Mouse (Mus musculus) gastrocnemius, postnatal 36 days (tissue): Measurements from ENCODE around the gene Stk39. TPM values are rescaled to one million over a fixed set of nuclear protein-coding genes. Genes with fewer than 3 reads are reported as not detected.
"Not testable (repeated sequence)": the region's sequence is repeated elsewhere in the genome, so short reads cannot be mapped to it uniquely, and the experiment has no call there.

Source experiments
- DNase-seq, 2 experiments: peaks; one replicate each; pipeline ENCODE4 v3.0.0; 2022
- intact Hi-C: fragments of 180-260 bp; cut with DNase I; formaldehyde crosslinking; loops from one replicate; pipeline ENCODE4 v1.15.1; 2025
- total RNA-seq, 2 experiments: library from RNA; stranded (reverse); gene quantifications; 2 replicates each; pipeline ENCODE4 v1.2.3; 2021

Gene Stk39
- total RNA-seq, 2 experiments from 2014 or later, result 2.5 to 3.8 TPM

DNA sequence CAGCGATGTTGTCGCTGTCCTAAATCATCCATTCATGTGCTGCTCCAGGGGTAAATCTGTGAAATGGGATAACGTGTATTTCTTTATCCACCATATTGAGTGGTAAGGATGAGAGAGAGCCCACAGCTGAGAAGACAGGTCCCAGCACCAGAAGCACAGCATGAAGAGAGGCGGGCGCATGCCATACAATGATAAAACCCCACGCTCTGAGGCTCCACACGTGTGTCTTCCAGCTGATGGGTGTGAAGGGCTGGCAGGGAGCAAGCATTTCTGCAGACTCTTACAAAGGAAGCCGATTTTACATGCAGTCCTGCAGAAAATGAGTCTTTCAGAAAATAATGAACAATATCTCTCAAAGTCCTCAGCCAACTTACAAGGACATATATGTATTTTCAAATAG, 215.6 kb downstream of the Stk39 start:
- intact Hi-C loops, result no loop called here
- no peak for DNase-seq

DNA sequence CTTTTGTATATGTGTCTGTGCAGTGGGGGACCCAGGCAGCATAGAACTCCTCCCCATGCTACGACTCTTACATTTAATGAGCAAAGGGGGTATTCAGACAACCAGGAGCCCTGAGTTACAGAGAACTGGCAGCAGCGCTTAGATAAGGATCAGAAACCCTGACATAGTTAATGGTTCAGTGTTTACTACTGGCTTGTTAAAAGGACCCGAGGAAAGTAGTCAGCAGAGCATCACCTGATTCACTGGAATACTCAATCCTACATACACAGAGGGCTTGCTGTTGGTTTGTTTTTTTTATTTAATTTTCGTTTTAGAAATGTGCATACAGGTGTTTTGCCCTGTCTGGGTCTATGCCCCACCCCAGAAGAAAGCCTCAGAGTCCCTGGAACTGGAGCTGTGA, 217.3 kb downstream of the Stk39 start:
- DNase-seq, result no peak
- intact Hi-C loops, result no loop called here

DNA sequence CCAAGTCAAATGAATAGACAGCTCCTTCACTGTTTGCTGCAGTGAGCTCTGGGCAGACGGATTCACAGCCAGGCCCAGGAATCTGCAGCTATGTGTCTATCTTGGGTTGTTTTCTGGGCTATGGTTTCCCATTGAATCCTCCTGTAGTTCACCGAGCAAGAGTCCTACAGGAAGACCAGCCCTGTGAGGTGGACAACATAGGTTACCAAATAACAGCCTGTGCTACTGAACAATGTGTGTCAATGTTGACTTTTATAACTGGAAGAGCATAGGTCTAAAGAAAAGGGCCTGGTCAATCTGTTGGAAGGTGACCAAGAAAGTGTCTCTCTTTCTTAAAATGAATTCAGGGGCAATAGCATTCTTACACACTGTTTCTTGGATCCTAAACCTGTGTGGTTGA, 218.8 kb downstream of the Stk39 start:
- no peak for DNase-seq
- intact Hi-C loops, result no loop called here

DNA sequence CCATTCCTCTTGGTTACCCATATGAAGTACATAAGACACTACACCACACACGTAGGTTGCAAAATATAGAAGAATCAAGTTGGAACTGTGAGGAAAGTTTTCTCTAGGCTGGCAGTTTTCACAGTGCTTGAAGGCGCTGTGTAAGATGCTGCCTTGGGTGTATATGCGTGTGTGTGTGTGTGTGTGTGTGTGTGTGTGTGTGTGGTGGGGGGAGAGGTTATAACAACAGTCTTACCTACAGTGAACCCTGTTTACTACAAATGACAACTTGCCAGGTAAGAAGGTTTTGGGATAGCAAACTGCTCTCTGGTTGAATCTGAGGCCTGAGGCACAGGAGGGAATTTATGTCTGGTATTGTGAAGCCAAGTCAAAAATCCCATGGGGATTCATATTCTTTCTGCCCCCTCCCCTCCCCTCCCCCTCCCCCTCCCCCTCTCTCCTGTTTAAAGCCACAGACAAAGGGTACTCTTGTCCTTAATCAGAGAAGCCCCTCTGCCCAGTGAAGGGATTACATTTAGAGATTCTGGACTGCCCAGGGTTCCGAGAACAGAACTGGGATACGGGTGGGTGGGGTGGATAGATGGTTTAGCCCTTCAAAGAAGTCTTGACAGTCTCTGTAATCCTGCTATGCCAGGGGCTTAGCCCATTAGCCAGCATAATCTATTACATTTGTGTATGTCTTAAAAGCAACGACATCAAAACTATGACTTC, 219.9 kb downstream of the Stk39 start:
- intact Hi-C loops, result no loop called here
- DNase-seq, result no peak

DNA sequence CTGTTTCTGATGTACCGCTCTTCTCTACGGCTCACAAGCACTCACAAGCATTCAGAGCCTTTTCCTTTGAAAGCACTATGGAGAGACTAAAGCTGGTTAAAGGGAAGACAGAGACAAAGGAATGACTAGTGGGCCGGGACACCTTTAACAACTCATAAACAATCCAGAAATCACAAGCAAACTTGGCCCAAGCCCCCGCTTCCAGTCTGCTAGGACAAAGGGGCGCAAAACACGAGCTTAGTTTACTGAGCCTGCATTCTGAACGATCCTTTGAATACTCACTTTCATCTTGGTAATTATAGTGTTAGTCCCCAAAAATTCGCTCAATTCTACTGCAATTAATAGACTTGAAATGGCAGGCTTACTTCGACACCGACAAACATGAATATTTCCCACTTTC, 221.2 kb downstream of the Stk39 start:
- no peak for DNase-seq
- intact Hi-C loops, result no loop called here

DNA sequence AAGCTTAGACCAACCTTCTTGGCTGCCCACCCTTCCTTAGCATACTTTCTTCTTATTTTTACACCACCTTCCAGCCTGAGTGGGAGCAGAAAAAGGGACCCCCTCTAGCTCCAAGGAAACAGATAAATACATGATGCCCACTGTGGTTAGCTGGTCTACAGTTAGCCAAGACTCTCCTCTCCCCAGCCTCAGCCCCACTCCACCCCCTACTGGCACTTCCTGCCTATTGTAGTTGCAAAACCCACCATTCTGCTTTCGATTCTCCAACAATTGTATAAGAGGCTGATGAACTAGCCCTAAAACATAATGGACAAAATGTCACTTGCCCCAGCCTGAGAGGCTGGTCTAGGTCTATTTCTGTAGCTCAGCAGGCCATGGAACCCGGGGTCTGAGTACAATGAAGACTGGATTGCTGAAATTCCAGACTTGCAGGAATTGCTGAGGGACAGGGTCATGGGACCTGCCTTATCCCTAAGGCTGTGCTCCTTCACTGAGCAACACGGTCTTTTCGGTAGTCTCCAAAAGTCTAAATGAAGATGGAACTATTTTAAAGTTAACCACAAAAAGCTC, 222.1 kb downstream of the Stk39 start:
- no peak for DNase-seq

DNA sequence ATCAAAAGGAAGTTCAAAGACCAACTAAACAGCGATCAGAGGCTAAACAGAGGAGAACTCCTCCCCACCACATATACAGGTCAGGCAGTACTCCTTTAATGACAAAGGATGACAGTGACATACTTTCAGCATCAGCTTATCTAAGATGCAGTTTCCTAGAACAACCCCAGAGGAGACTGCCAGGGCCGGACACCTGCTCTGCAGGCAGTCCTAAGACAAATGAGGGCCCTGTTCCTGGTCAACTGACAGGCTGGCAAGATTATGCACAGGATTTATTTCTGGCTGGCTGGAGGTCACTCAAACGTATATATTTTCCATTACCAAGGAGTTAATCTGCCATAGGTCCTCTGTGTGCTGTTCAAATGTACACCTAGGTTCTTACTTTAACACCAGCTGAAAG, 225.8 kb downstream of the Stk39 start:
- no peak for DNase-seq

More for the DNA sequence above, 222.1 kb downstream of the Stk39 start:
- intact Hi-C loops, result no loop called here

DNA sequence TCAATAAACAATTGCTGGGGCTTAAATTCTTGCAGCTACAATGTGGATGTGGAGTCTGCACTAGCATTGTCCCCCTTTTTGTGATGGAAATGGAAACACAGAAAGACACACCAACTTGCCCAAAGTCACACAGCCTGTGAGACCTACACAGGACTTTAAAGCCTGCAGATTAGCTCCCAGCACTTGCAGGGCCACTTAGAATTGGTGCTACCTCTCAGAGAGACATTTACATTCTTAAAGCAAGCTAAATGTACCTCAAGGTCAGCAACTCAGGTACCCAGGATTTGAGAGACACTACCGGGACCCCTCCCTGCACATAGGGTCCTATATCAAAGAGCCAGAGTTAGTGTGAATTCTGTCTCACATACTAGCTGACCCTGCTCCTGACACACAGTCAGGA, 227.5 kb downstream of the Stk39 start:
- no peak for DNase-seq
- intact Hi-C loops, result no loop called here

More for the DNA sequence above, 225.8 kb downstream of the Stk39 start:
- intact Hi-C loops, result no loop called here

DNA sequence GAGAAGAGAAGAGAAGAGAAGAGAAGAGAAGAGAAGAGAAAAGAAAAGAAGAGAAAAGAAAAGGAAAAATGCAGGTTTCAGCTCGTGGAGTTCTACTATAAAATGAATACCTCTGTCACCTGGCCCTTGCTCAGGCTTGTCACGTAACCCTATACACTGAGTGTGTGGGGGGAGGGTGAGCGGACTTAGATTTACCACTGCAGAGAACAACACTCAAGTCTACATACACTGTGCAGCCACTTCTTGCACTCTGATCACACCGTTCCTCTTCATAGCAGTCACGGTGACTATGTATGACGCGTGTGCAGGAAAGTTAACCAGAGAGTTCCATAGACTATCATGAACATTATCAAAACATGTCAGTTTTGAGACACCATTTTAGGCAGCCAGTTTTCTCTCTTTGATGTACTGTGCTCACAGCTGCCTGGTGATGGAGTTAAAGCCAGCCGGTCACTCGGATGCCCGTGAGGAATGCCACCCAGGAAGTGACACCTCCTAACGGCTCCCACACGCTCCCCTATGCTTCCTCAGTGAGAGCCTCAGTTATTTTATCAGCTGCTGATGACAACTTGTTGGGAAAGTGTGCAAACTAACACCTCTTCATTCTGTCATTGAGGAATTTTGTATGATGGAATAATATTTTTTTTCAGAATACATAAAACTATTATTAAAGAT, 228.1 kb downstream of the Stk39 start:
- intact Hi-C loops, result no loop called here
- DNase-seq, result no peak

DNA sequence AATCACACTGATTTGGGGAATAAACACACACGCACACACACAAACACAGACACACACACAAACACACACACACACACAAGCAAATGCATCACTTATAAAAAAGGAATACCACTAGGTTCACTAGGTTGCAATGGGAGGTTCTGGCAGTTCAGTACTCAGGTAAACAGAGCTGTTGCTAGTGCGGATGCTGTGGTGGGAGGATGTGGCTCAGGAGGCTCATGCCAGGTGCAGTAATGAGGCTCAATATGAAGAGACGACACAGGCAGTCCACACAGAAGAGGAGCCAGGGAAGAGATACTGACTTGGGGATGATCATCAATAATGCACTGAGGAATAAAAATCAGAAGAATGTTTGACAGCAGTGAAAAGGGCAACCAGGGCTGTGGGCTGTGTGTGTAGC, 228.8 kb downstream of the Stk39 start:
- intact Hi-C loops, result no loop called here

DNA sequence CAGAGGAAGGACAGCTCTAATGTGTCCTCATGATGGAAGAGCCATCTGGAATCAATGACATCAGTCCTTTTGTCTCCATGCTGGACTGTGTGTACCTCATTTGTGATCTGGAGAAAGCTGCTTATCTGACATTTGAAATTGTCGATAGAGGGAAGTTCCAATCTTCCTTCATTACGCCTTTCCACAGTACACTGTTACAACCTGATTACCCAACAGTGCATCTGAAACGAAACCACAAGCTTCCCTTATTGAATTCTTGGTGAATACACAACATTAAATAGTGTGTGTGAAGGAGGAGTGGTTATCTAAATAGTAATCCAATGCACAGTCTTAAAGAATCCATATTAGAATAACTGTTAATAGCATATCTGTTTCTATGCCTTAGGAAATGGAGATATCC, 230.0 kb downstream of the Stk39 start:
- no peak for DNase-seq
- intact Hi-C loops, result no loop called here

More for the DNA sequence above, 228.8 kb downstream of the Stk39 start:
- no peak for DNase-seq

DNA sequence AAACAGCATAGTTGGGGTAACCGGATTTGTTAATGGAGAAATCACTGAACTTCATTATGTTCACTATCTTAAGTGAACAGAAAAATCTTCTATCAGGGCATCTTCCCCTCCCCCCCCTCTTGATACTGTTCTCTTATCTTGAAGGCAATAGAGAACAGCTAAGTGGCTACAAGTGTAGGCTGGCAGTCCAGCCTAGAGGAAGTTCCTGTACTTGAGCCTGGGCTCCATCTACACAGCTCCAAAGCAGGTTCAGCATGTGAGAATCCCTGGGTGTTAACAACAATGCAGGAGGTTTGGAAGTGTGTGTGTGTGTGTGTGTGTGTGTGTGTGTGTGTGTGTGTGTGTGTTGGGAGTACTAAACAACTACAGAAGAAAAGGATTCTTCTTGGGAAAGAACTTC, 230.4 kb downstream of the Stk39 start:
- no peak for DNase-seq
- intact Hi-C loops, result no loop called here

DNA sequence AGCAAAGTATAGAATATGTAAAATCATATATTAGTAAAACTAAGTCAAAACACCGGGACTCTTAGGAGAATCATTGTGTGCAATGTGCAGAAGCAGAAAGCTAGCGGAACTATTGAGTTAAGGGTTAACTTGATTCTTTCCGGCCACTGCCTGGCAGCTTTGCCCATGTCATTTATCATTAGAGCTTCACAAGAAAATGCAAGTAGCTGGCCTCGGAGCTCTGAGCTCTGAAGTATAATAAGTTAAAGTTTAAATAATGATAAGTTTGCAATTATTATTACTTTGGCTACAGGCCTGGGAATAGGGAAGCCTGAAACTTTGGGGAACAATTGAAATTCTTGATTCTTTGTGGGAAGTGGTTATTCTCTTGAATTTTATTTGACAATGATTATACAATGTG, 232.7 kb downstream of the Stk39 start:
- intact Hi-C loops, DNase-seq: not testable (repeated sequence)

DNA sequence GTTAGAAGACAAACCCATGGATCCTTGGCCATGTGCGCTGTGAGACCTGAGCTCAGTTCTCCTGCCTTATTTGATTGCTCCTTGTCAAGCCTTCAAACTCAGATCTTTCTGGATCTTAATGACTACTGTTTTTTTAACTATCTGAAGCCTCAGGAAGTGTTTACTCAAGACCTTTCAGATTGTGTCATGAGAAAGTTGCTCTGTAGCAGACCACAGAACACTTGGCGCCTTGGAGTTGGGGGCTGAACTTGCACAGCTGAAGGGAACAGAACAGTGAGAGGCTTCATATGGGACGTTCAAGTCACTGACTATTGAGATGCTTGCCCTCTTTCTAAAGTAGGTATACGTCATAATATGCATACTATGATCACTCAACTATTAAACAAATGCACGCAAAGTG, 239.1 kb downstream of the Stk39 start:
- DNase-seq, result no peak
- intact Hi-C loops, result no loop called here

DNA sequence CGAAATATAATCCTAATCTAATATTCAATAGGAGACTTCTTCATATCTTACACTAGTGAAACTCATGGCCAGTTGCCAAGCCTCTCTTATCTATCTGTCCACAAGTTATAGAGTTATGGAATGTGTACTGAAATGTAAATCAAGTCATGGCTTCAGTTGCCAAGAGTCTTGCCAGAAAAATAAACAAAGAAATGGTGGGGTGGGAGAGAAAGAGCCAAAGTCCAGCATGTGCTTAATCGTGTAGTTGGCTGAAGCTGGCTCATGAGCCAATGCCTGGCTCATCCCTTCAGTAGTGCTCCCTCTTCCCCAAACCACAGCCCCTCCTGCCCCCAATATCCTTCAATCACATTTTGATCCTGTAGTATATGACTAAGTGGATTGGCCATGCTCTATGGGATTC, 242.2 kb downstream of the Stk39 start:
- intact Hi-C loops, result no loop called here

DNA sequence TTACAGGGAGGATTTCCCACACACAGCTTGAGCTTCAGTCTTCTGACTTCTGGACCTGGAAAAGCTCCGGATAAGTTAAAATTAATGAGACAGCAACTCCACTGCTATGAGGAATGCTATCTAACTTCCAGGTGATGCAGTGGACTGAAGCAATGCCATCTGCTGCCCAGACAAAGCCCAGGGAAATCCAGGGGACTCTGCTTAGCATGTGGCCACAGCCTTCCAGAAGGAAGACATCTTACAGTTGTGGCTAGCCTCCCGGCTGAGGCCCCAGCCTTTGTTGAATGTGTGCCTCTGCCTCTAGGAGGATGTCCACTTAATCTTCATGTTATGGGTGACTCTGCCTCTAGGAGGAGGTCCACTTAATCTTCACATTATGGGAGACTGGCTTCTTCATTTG, 243.0 kb downstream of the Stk39 start:
- intact Hi-C loops, result no loop called here

More for the DNA sequence above, 242.2 kb downstream of the Stk39 start:
- DNase-seq, result no peak

DNA sequence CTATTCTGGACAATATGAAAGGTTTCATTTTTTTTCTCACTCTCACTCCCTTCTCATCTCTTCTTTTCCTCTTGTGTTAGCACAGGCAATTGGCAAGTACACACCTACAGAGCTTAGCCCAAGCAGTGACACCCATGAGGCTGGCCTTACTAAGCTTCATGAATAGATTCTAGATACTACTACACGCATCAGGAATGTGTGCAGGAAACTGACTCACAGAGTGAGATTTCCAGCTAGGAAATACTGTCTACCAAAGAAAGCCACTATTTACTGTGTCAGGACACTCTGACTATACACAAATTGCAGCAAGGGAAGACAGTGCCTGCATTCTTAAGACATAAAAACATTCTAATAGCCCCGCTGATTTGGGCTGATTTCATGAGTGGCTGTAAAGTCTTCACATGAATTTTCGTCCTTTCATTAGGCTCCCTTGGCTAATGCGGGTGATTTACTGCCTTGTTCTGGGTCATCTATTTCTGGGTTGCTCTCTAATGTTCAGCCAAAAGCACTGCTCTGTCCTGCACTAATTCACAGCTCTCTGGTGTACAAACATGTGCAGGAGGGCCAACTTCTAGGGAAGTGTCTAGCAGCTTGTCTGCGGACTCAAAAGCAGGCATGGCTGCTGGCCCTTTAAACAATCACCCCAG, 249.7 kb downstream of the Stk39 start:
- intact Hi-C loops, result no loop called here
- DNase-seq, result no peak

More for the DNA sequence above, 243.0 kb downstream of the Stk39 start:
- no peak for DNase-seq

DNA sequence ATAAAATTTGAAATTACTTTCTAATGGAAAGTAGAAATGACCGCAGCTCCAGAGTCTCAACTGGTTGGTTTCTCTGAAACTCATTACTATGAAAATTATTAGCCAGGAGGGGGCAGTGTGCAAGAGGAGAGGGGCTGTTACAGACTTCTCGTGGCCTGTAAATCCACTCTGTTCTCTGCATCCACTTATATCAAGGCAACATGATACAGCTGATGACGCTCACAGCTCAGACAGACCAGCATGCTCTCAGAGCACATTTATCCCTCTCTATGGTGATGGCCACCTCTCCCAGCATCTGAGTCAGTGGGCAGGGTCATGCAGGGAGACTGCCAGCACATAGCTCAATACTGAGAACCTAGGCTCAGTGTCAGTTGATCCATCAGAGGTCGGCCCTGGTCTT, 250.8 kb downstream of the Stk39 start:
- peak in 1 of 2 experiments; percentile 18 for DNase-seq
- intact Hi-C loops, result loop anchor here (2.0 kb wide), 1 partner anchor 128 kb away; no protein-coding TSS in a partner anchor

DNA sequence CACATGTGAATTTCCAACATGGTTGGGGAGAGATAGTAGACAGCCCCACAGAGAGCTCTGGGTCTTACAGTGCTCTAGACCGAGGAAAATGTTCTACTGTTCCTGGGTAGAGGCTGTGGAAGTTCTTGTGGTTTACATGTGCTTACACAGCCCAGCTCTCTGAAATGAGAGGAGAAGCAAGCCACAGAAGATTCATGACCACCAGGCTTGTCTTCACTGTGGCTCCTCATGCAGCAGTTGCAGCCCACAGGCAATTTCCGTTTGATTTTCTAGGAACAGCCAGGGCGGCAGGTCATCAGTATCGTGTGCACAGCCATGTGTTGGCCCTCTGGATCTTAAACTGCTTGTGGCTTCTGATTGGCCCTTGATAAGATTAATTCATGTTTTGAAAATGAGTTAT, 252.2 kb downstream of the Stk39 start:
- intact Hi-C loops, result loop anchor here (2.0 kb wide), 1 partner anchor 129 kb away; no protein-coding TSS in a partner anchor
- no peak for DNase-seq

DNA sequence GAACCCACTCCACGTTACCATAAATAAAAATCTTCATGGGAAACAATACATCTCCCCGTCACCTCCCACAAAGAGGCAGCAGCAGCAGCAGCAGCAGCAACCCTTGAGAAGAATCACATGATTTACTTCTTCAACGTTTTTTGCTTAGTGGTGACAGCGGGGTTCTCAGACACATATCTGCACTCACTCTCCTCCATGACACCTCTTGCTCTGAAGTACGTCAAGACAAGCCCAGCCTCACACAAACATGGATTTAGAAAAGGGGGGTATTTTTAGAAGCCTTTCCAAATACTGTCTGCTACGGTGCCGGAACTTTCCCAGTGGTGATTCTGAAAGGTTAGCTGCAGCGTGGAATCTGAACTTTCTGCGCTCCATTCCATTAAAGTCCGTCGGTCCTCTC, 256.9 kb downstream of the Stk39 start:
- DNase-seq, result no peak
- intact Hi-C loops, result no loop called here

DNA sequence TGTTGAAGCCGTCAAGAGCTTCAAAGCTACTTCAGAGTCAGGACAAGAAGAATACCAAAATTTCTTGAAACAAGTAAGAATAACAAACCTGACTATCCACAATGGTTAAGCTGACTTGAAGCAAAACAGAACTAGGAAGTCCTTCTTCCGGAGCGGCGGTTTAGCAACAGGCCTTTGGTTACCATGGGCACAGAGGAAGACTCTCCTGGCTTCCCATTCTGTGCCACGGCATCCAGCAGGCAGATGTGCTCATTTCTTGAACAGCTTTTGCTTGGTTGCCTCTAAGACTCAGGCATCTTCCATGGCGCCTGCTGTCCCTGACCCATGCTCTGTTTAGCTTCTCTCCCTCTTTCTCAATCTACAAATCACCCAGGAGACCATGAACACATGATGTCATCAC, 257.7 kb downstream of the Stk39 start:
- DNase-seq, result no peak
- intact Hi-C loops, result no loop called here
